Mouse (Mus musculus) neural tube, embryonic 14.5 days (tissue): ENCODE data around the gene Irf2. TPM values are rescaled to one million over a fixed set of nuclear protein-coding genes. Genes with fewer than 3 reads are reported as not detected.

Experiments
- ATAC-seq: fragments of 200-750 bp; cut with Nextera tagmentation; 2 replicates; pipeline ENCODE4 v1.8.0; 2017; ENCODE audit warnings: low read depth, mild to moderate bottlenecking, moderate TSS enrichment, moderate library complexity
- H3K27ac ChIP-seq: fragments of 300-500 bp; sonication (generic); 2 replicates; pipeline ENCODE4 v1.5.1; 2014; ENCODE audit warnings: low read depth, mild to moderate bottlenecking, control low read depth, low read length, moderate library complexity, mixed read lengths
- H3K27me3 ChIP-seq: fragments of 300-500 bp; sonication (generic); 2 replicates; pipeline ENCODE4 v1.6.1; 2014; ENCODE audit warnings: low read length; ENCODE audit not compliant: control insufficient read depth, insufficient read depth
- H3K36me3 ChIP-seq: fragments of 300-500 bp; sonication (generic); 2 replicates; pipeline ENCODE4 v1.6.1; 2014; ENCODE audit warnings: low read length, mixed read lengths; ENCODE audit not compliant: control insufficient read depth, insufficient read depth
- H3K4me1 ChIP-seq: fragments of 300-500 bp; sonication (generic); 2 replicates; pipeline ENCODE4 v1.6.1; 2014; ENCODE audit warnings: low read length; ENCODE audit not compliant: control insufficient read depth, insufficient read depth
- H3K4me2 ChIP-seq: fragments of 300-500 bp; sonication (generic); 2 replicates; pipeline ENCODE4 v1.6.1; 2014; ENCODE audit warnings: mild to moderate bottlenecking, low read depth, low read length, control low read depth
- H3K4me3 ChIP-seq: fragments of 300-500 bp; sonication (generic); 2 replicates; pipeline ENCODE4 v1.5.1; 2014; ENCODE audit warnings: low read depth, low read length, control low read depth, mixed read lengths
- H3K9ac ChIP-seq: fragments of 300-500 bp; sonication (generic); replicated peaks from 2 replicates; pipeline ENCODE4 v1.6.1; 2014; ENCODE audit warnings: low read depth, mild to moderate bottlenecking, control low read depth, low read length, mixed read lengths
- H3K9me3 ChIP-seq: fragments of 300-500 bp; sonication (generic); 2 replicates; pipeline ENCODE4 v1.6.1; 2016; ENCODE audit warnings: low read length; ENCODE audit not compliant: control insufficient read depth
- WGBS: fragments of 180-500 bp; shearing (Covaris S2); extraction: QIAGEN DNeasy Blood & Tissue Kit; methylation state at CpG from one replicate; pipeline ENCODE4 v1.1.7; 2014; 5-methylcytosine and 5-hydroxymethylcytosine counted together
- polyA plus RNA-seq: library from polyadenylated mRNA; unstranded; fragments of >200 nt; fragmentation: Nextera tagmentation; extraction: Ambion mirVana; gene quantifications from 2 replicates; pipeline ENCODE4 v1.2.1, GENCODE M21; 2014

Gene Irf2
- polyA plus RNA-seq, 1 experiment from 2014 or later, result 10.6 TPM

- Histone ChIP-seq H3K27ac (no peak overlapping the region), H3K9me3 (no peaks in the 10 kb centered on the region), H3K4me3 (no peak overlapping the region), H3K4me1 (no peaks in the 10 kb centered on the region), H3K4me2 (no peak overlapping the region), H3K27me3 (no peaks in the 10 kb centered on the region), H3K36me3 (no peaks in the 10 kb centered on the region), H3K9ac (no peak overlapping the region)
- no peak for ATAC-seq
- 89% methylated on average over 4 of the region's 4 CpGs for WGBS
Measured at GRCm38 (mm10) chr8:46709302-46709701, 30.2 kb upstream of the Irf2 start.

- Histone ChIP-seq H3K9ac (no peak overlapping the region), H3K27ac (no peak overlapping the region), H3K27me3 (no peaks in the 10 kb centered on the region), H3K4me2 (no peak overlapping the region), H3K4me1 (no peaks in the 10 kb centered on the region), H3K9me3 (no peaks in the 10 kb centered on the region), H3K36me3 (no peaks in the 10 kb centered on the region), H3K4me3 (no peak overlapping the region)
- 93% methylated on average over 8 of the region's 8 CpGs for WGBS
- ATAC-seq, result no peak
Measured at GRCm38 (mm10) chr8:46710289-46710688, 29.2 kb upstream of the Irf2 start.

DNA sequence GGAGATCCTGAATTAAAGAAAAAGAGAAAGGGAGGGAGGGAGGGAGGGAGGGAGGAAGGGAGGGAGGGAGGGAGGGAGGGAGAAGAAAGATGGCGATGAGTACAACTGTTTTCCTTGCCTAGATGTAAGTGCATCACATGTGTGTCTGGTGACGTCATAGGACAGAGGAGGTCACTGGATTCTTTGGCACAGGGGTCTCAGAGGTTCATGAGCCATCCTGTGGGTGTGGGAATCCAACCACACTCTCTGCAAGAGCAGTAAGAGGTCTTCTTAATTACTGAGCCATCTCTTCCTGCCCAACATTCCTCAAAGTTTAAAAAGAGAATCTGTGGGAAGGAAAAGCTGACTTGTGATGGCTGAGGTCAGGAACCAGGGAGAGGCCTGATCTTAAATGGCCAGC lies 28.0 kb upstream of the Irf2 start:
- 64% methylated on average over 2 of the region's 2 CpGs for WGBS
- no peak overlapping the region for H3K27ac ChIP-seq
- H3K4me2 ChIP-seq, result no peak overlapping the region
- H3K36me3 ChIP-seq, result no peaks in the 10 kb centered on the region
- no peak for ATAC-seq
- no peaks in the 10 kb centered on the region for H3K9me3 ChIP-seq
- no peaks in the 10 kb centered on the region for H3K4me1 ChIP-seq
- H3K27me3 ChIP-seq, result no peaks in the 10 kb centered on the region
- no peak overlapping the region for H3K9ac ChIP-seq
- no peak overlapping the region for H3K4me3 ChIP-seq

GRCm38 (mm10) chr8:46713178-46713577 lies 26.4 kb upstream of the Irf2 start:
- H3K9ac ChIP-seq, result no peak overlapping the region
- ATAC-seq, result no peak
- H3K27me3 ChIP-seq, result no peaks in the 10 kb centered on the region
- no peak overlapping the region for H3K4me3 ChIP-seq
- H3K9me3 ChIP-seq, result no peaks in the 10 kb centered on the region
- H3K4me2 ChIP-seq, result no peak overlapping the region
- H3K27ac ChIP-seq, result no peak overlapping the region
- H3K36me3 ChIP-seq, result no peaks in the 10 kb centered on the region
- WGBS, result 93% methylated on average over 11 of the region's 11 CpGs
- H3K4me1 ChIP-seq, result no peaks in the 10 kb centered on the region

DNA sequence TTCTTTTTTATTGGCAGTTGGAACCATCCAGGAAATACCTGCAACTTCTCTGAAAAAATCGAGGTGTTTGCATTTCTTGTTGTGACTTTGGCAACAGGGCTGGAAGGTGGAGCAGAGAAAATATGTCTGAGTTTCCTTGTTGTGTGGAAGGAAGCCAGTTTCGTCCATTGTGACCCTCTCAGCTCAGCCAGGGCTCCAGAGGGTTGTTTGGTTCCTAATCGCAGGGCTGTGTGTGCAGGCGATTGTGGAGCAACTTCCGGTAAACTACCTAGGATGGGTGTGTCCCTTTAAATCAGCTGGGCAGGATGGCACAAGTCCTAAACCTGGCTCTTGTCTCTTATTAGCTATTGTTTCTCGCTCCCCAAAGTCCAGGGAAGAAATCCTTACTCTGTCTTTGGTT lies 25.7 kb upstream of the Irf2 start:
- H3K36me3 ChIP-seq, result no peaks in the 10 kb centered on the region
- no peak overlapping the region for H3K4me3 ChIP-seq
- no peaks in the 10 kb centered on the region for H3K27me3 ChIP-seq
- no peak for ATAC-seq
- H3K27ac ChIP-seq, result no peak overlapping the region
- H3K9me3 ChIP-seq, result no peaks in the 10 kb centered on the region
- no peaks in the 10 kb centered on the region for H3K4me1 ChIP-seq
- 80% methylated on average over 6 of the region's 6 CpGs for WGBS
- no peak overlapping the region for H3K9ac ChIP-seq
- no peak overlapping the region for H3K4me2 ChIP-seq

DNA sequence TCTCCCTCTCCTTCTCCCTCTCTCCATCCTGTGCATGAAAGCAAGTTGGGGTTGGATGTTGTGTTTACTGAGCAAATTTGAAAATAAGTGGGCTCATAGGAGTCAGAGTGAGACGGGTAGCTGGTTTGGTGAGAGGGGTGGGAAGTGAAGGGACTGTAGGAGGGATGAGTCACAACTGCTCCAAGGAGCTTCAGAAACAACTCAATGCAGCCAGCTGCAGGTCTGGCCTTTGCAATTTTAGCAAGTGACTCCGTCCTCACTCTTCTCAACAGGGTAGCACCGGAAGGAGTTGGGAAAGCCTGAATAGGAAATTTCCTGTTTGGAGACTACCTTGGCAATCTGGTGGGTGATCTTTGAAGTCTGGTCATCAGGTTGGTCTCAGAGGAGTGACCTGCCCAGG lies 25.1 kb upstream of the Irf2 start:
- Histone ChIP-seq H3K4me1 (no peaks in the 10 kb centered on the region), H3K4me2 (no peak overlapping the region), H3K36me3 (no peaks in the 10 kb centered on the region), H3K27me3 (no peaks in the 10 kb centered on the region), H3K9ac (no peak overlapping the region), H3K9me3 (no peaks in the 10 kb centered on the region), H3K27ac (no peak overlapping the region), H3K4me3 (no peak overlapping the region)
- WGBS, result 80% methylated on average over 3 of the region's 3 CpGs
- ATAC-seq, result no peak

- Histone ChIP-seq H3K4me1 (no peaks in the 10 kb centered on the region), H3K36me3 (no peaks in the 10 kb centered on the region), H3K9ac (no peak overlapping the region), H3K4me3 (no peak overlapping the region), H3K27me3 (no peaks in the 10 kb centered on the region), H3K9me3 (no peaks in the 10 kb centered on the region), H3K4me2 (no peak overlapping the region), H3K27ac (no peak overlapping the region)
- ATAC-seq, result no peak
- WGBS, result 56% methylated on average over 11 of the region's 11 CpGs
Measured at GRCm38 (mm10) chr8:46716477-46716876, 23.1 kb upstream of the Irf2 start.

DNA sequence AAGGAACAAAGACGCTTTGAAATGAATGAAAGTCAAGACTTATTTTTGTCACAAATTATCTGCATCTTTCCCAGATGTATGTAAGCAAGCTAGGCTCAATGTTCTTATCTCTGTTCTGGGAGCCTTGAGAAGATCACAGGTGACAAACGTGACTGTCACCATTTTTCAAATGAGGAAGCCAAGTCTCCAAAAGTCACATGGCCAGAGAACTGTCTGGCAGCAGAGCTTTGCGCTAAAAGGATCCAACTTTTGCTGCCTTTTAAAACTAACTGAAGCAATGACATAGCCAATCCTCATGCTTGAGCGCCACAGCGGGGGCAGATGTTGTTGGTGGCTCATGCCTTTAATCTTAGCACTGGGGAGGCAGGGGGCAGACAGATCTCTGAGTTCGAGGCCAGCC lies 22.4 kb upstream of the Irf2 start:
- ATAC-seq, result no peak
- no peaks in the 10 kb centered on the region for H3K9me3 ChIP-seq
- H3K36me3 ChIP-seq, result no peaks in the 10 kb centered on the region
- 75% methylated on average over 6 of the region's 6 CpGs for WGBS
- no peaks in the 10 kb centered on the region for H3K27me3 ChIP-seq
- H3K4me2 ChIP-seq, result no peak overlapping the region
- no peak overlapping the region for H3K27ac ChIP-seq
- no peak overlapping the region for H3K4me3 ChIP-seq
- H3K9ac ChIP-seq, result no peak overlapping the region
- no peaks in the 10 kb centered on the region for H3K4me1 ChIP-seq

DNA sequence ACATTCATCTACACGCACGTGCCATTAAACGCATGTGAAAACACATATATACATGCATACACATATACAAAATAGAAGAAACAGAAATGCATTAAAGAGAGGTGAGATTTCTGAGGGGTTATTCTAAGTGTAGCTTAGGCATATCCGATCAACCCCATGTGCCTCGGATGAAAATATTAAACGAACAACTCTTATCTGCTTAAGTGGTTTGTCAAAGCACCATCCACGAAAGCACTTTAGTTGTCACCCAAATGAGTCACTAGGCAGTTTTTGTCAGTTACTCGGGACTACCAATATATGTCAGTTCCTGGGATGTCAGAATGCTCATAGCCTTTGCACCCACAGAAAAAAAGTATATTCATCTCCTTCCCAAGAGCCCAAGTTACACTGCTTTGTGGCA lies 21.2 kb upstream of the Irf2 start:
- ATAC-seq, result no peak

DNA sequence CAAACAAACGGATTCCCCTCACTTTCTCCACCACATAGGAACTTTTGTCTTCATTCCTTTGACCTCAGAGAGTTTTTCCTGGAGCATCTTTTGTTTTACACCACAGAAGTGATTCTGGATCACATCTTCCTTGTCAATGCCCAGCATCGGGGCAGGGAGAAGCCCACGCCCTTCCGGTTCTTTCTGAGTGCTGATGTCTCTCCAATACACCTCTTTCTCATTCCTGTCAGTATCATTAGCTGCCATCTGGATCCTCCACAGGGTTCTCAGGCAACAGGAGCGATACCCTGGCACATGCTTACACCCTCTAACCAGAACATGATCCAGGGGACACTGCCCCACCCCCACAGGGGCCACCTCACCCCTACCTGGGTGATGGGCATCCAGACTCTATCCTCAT lies 20.8 kb upstream of the Irf2 start:
- no peak overlapping the region for H3K4me2 ChIP-seq
- no peak overlapping the region for H3K4me3 ChIP-seq
- ATAC-seq, result no peak
- no peak overlapping the region for H3K27ac ChIP-seq
- no peak overlapping the region for H3K9ac ChIP-seq
- no peaks in the 10 kb centered on the region for H3K9me3 ChIP-seq
- no peaks in the 10 kb centered on the region for H3K4me1 ChIP-seq
- no peaks in the 10 kb centered on the region for H3K36me3 ChIP-seq
- 80% methylated on average over 5 of the region's 5 CpGs for WGBS
- H3K27me3 ChIP-seq, result no peaks in the 10 kb centered on the region

More for the DNA sequence above, 21.2 kb upstream of the Irf2 start:
- 94% methylated on average over 8 of the region's 8 CpGs for WGBS
- Histone ChIP-seq H3K4me1 (no peaks in the 10 kb centered on the region), H3K36me3 (no peaks in the 10 kb centered on the region), H3K9ac (no peak overlapping the region), H3K27me3 (no peaks in the 10 kb centered on the region), H3K9me3 (no peaks in the 10 kb centered on the region), H3K4me3 (no peak overlapping the region), H3K27ac (no peak overlapping the region), H3K4me2 (no peak overlapping the region)
